In the genomic region with DNA sequence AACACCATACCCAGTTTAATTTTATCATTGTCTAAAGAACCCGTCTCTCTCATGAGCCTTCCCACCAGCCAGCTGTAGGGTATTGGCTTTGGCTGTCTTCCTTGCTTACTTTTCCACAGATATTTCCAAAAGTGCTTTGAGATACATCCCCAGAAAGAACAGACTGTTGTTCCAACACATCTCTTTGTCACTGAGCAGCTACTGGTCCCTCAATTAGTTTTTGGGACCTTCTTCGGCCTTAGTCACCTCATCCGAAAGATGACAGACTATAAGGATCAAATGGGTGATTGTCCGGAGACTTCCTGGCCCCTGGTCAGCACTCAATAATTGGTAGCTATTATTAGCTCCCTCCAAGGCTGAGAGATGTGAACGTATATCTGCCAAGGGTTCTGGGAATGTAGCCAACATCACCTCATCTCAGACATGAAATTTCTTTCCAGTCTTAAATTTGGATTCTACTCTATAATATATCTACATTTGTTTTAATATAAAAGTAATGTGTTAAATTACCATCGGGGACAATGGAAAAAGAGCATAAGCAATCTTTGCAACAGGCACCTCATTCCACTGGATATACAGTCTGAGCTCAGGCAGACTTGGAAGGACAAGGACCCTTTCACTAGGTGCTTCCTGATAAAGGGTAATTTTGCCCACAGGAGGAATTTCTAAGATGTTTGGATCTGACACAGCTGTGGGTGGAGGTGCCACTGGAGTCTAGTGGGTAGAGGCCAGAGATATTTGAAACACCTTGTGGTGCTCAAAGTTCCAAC, we compare ENCODE assay signal across 20 mouse cellular contexts. TPM values are rescaled to one million over a fixed set of nuclear protein-coding genes. Genes with fewer than 3 reads are reported as not detected.
A peak's percentile ranks its signal among the peaks of the same experiment; 100 is the strongest.
DNase-seq lines count a peak whose midpoint lies in the region; ATAC-seq lines count a peak whose summit lies in the region.
"Had no signal": no experiment of that assay in that cellular context is flagged by ENCODE, and none has a peak within 500 bp of the region (broad histone marks: within the 10 kb centered on the region; RNA-seq: fewer than 3 reads in every experiment).

No protein-coding gene starts in this region.

- peaks cover 15% of the 10 kb centered on the region for H3K4me1 ChIP-seq in heart, embryonic 12.5 days (replicated peaks)
- no peaks in the 10 kb centered on the region for H3K4me1 ChIP-seq in limb, embryonic 13.5 days
- no peaks in the 10 kb centered on the region for H3K4me1 ChIP-seq in limb, embryonic 10.5 days
- H3K4me1 ChIP-seq: embryonic facial prominence, embryonic 12.5 days; megakaryocyte, embryonic 14.5 days; neural tube, embryonic 12.5 days had no signal

- no peaks in the 10 kb centered on the region for H3K9me3 ChIP-seq in heart, embryonic 12.5 days (replicated peaks)
- H3K9me3 ChIP-seq in limb, embryonic 13.5 days = no peaks in the 10 kb centered on the region
- H3K9me3 ChIP-seq in limb, embryonic 10.5 days (replicated peaks) = no peaks in the 10 kb centered on the region
- H3K9me3 ChIP-seq: embryonic facial prominence, embryonic 12.5 days; megakaryocyte, embryonic 14.5 days; neural tube, embryonic 12.5 days had no signal

- no peak overlapping the region for H3K9ac ChIP-seq in heart, embryonic 12.5 days
- H3K9ac ChIP-seq in limb, embryonic 13.5 days = no peak overlapping the region
- H3K9ac ChIP-seq: embryonic facial prominence, embryonic 12.5 days; liver, embryonic 14.5 days; neural tube, embryonic 12.5 days had no signal

- H3K27me3 ChIP-seq in heart, embryonic 12.5 days (replicated peaks) = no peaks in the 10 kb centered on the region
- H3K27me3 ChIP-seq in limb, embryonic 13.5 days = no peaks in the 10 kb centered on the region
- no peaks in the 10 kb centered on the region for H3K27me3 ChIP-seq in limb, embryonic 10.5 days (ENCODE audit: low read depth, poor library complexity, severe bottlenecking)
- H3K27me3 ChIP-seq: embryonic facial prominence, embryonic 12.5 days; megakaryocyte, embryonic 14.5 days; neural tube, embryonic 12.5 days had no signal

- ATAC-seq in heart, embryonic 12.5 days (ENCODE audit: insufficient number of reproducible peaks, low FRiP score) = no peak
- ATAC-seq in limb, embryonic 13.5 days (ENCODE audit: low FRiP score, low read depth) = peak; percentile 69
- ATAC-seq: hindbrain, postnatal 0 days had no signal

- H3K4me2 ChIP-seq in heart, embryonic 12.5 days = no peak overlapping the region
- no peak overlapping the region for H3K4me2 ChIP-seq in limb, embryonic 13.5 days (replicated peaks)
- H3K4me2 ChIP-seq: embryonic facial prominence, embryonic 12.5 days; neural tube, embryonic 12.5 days had no signal

- H3K4me3 ChIP-seq in heart, embryonic 12.5 days = no peak overlapping the region
- no peak overlapping the region for H3K4me3 ChIP-seq in limb, embryonic 13.5 days
- no peak overlapping the region for H3K4me3 ChIP-seq in limb, embryonic 10.5 days
- H3K4me3 ChIP-seq: embryonic facial prominence, embryonic 12.5 days; megakaryocyte, embryonic 14.5 days; neural tube, embryonic 12.5 days had no signal

- no peaks in the 10 kb centered on the region for H3K36me3 ChIP-seq in heart, embryonic 12.5 days
- H3K36me3 ChIP-seq in limb, embryonic 13.5 days = no peaks in the 10 kb centered on the region
- H3K36me3 ChIP-seq in limb, embryonic 10.5 days = no peaks in the 10 kb centered on the region
- H3K36me3 ChIP-seq: embryonic facial prominence, embryonic 12.5 days; neural tube, embryonic 12.5 days had no signal

- WGBS in heart, embryonic 12.5 days = 51% methylated on average over 6 of the region's 6 CpGs
- WGBS in limb, embryonic 13.5 days = 68% methylated on average over 6 of the region's 6 CpGs
- WGBS in limb, embryonic 10.5 days = 87% methylated on average over 6 of the region's 6 CpGs

- no peak overlapping the region for H3K27ac ChIP-seq in heart, embryonic 12.5 days (ENCODE audit: poor library complexity, severe bottlenecking)
- no peak overlapping the region for H3K27ac ChIP-seq in limb, embryonic 13.5 days
- H3K27ac ChIP-seq in limb, embryonic 10.5 days = no peak overlapping the region
- H3K27ac ChIP-seq: embryonic facial prominence, embryonic 12.5 days; hindbrain, postnatal 0 days; liver, embryonic 14.5 days; neural tube, embryonic 12.5 days had no signal

- peak; percentile 34 for DNase-seq in heart, adult 11 months
- DNase-seq in limb, embryonic 10.5 days (ENCODE audit: low spot score) = no peak
- peak; percentile 29 for DNase-seq in right cerebral cortex, postnatal 25 days
- DNase-seq in right cerebral cortex, postnatal 4 days = no peak
- DNase-seq in T-cell, adult 2 months (ENCODE audit: low spot score) = no peak
- no peak for DNase-seq in ovary, postnatal 10 days (ENCODE audit: low spot score)
- DNase-seq: adrenal gland, postnatal 36 days; cerebellum, postnatal 25 days; heart, postnatal 36 days; kidney, adult 8-10 months; kidney, postnatal 4 days; layer of hippocampus, postnatal 36 days; thymus, postnatal 36 days had no signal

RNA-seq across cellular contexts. Expression of a gene that starts 23.2 kb away (rescaled TPM):
- 1.4 and 1.5 TPM in 2 replicates for polyA plus RNA-seq in heart, embryonic 12.5 days (2016; fragmentation: Nextera tagmentation; extraction: Ambion mirVana)
- 1.9 and 2.7 TPM in 2 replicates for polyA plus RNA-seq in limb, embryonic 13.5 days (2015; fragmentation: Nextera tagmentation; extraction: Ambion mirVana)
- polyA plus RNA-seq in limb, embryonic 10.5 days (2016; fragmentation: Nextera tagmentation; extraction: Ambion mirVana) = 0.91 and 0.95 TPM in 2 replicates

Comparison
In these comparisons a context has a peak if more than half of its experiments do, and no peak if none do; other contexts are left out.
1. DNase-seq: peak in heart, adult 11 months (single experiment) and right cerebral cortex, postnatal 25 days (single experiment); none in limb, embryonic 10.5 days (single experiment), right cerebral cortex, postnatal 4 days (single experiment), T-cell, adult 2 months (single experiment) and ovary, postnatal 10 days (single experiment).